In the genomic region with DNA sequence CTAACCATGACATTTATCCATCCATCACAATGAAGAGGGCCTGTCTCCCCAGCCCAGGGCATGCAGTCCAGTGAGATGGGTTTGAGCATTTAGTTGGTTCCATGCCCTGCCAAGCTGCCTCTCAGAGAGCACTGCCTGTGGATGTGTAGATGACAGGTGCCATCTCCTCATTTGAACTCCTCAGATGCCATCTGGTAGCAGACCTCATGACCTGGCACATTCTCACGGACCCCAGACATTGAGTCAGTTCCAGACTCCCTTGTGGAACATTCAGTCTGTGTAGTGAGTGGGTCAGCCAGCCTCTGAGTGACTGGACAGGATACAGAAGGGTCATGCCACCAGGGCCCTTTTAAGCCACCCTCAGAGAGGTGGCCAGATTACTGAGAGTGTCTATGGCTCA, we compare ENCODE assay signal across 26 mouse cellular contexts. TPM values are rescaled to one million over a fixed set of nuclear protein-coding genes. Genes with fewer than 3 reads are reported as not detected.
"Had no signal": no experiment of that assay in that cellular context is flagged by ENCODE, and none has a peak within 500 bp of the region (broad histone marks: within the 10 kb centered on the region; RNA-seq: fewer than 3 reads in every experiment).

No protein-coding gene starts in this region.

- DNase-seq: layer of hippocampus, adult 9-11 months; liver; lung, adult 18-20 months; lung, postnatal 10 days; lung, postnatal 36 days; right cerebral cortex, adult 18-20 months; right cerebral cortex, postnatal 14 days; right cerebral cortex, postnatal 4 days; thymus, adult 2 months; thymus, postnatal 14 days; thymus, postnatal 4 days had no signal

- H3K4me1 ChIP-seq: limb, embryonic 10.5 days; limb, embryonic 13.5 days; liver, embryonic 12.5 days; liver, embryonic 15.5 days; lung, embryonic 15.5 days; megakaryocyte, embryonic 14.5 days; midbrain, embryonic 10.5 days; midbrain, embryonic 13.5 days; neural tube, embryonic 12.5 days; neural tube, embryonic 15.5 days had no signal

- ATAC-seq: liver, embryonic 12.5 days; midbrain, embryonic 13.5 days had no signal

- H3K27ac ChIP-seq: kidney, postnatal 0 days; layer of hippocampus, adult 2 months; limb, embryonic 10.5 days; limb, embryonic 13.5 days; liver, embryonic 12.5 days; liver, embryonic 15.5 days; lung, embryonic 15.5 days; midbrain, embryonic 10.5 days; midbrain, embryonic 13.5 days; neural tube, embryonic 12.5 days; neural tube, embryonic 15.5 days; stomach, postnatal 0 days had no signal

- H3K27me3 ChIP-seq: lung, embryonic 15.5 days; neural tube, embryonic 12.5 days had no signal

- H3K9ac ChIP-seq: limb, embryonic 13.5 days; liver, embryonic 12.5 days; liver, embryonic 15.5 days; lung, embryonic 15.5 days; midbrain, embryonic 13.5 days; neural tube, embryonic 12.5 days; neural tube, embryonic 15.5 days had no signal

- H3K9me3 ChIP-seq: limb, embryonic 10.5 days; limb, embryonic 13.5 days; liver, embryonic 12.5 days; liver, embryonic 15.5 days; lung, embryonic 15.5 days; megakaryocyte, embryonic 14.5 days; midbrain, embryonic 10.5 days; midbrain, embryonic 13.5 days; neural tube, embryonic 12.5 days; neural tube, embryonic 15.5 days had no signal

- H3K36me3 ChIP-seq: limb, embryonic 10.5 days; limb, embryonic 13.5 days; liver, embryonic 12.5 days; liver, embryonic 15.5 days; lung, embryonic 15.5 days; midbrain, embryonic 10.5 days; midbrain, embryonic 13.5 days; neural tube, embryonic 12.5 days; neural tube, embryonic 15.5 days had no signal

- H3K4me3 ChIP-seq: layer of hippocampus, adult 2 months; limb, embryonic 10.5 days; limb, embryonic 13.5 days; liver, embryonic 12.5 days; liver, embryonic 15.5 days; lung, embryonic 15.5 days; megakaryocyte, embryonic 14.5 days; midbrain, embryonic 10.5 days; midbrain, embryonic 13.5 days; neural tube, embryonic 12.5 days; neural tube, embryonic 15.5 days had no signal

- H3K4me2 ChIP-seq: limb, embryonic 13.5 days; liver, embryonic 12.5 days; liver, embryonic 15.5 days; lung, embryonic 15.5 days; midbrain, embryonic 13.5 days; neural tube, embryonic 12.5 days; neural tube, embryonic 15.5 days had no signal

RNA-seq across cellular contexts. Expression of gene Chat, which starts 11.8 kb away (rescaled TPM):
- total RNA-seq: layer of hippocampus, adult 2 months; layer of hippocampus, postnatal 25 days had no signal
- polyA plus RNA-seq: kidney, postnatal 0 days; limb, embryonic 10.5 days; limb, embryonic 13.5 days; liver, embryonic 12.5 days; liver, embryonic 15.5 days had no signal

RNA-seq across cellular contexts. Expression of gene Slc18a3, which starts 12.9 kb away (rescaled TPM):
- total RNA-seq: layer of hippocampus, adult 2 months had no signal
- polyA plus RNA-seq: kidney, embryonic 14.5 days; kidney, postnatal 0 days; limb, embryonic 10.5 days; liver, embryonic 15.5 days had no signal
